Mouse (Mus musculus) ES-E14 (cell line): ENCODE measurements around the gene Tmem30c. TPM values are rescaled to one million over a fixed set of nuclear protein-coding genes. Genes with fewer than 3 reads are reported as not detected.

Source experiments
- DNase-seq: peaks from one replicate; pipeline ENCODE4 v3.0.0-alpha.2; 2013; ENCODE audit warnings: low read depth, low spot score
- H3K27ac ChIP-seq: 2 replicates; pipeline ENCODE4 v1.5.1; 2012; ENCODE audit warnings: low read depth, mild to moderate bottlenecking, low read length, moderate library complexity, mixed read lengths; ENCODE audit not compliant: poor library complexity, insufficient read depth, severe bottlenecking
- H3K36me3 ChIP-seq: 2 replicates; pipeline ENCODE4 v1.6.1; 2012; ENCODE audit warnings: mild to moderate bottlenecking, low read length, moderate library complexity, mixed read lengths; ENCODE audit not compliant: control insufficient read depth, poor library complexity, insufficient read depth, severe bottlenecking
- H3K4me1 ChIP-seq, 2 experiments: fragments of 150-350 bp in 1 of 2; sonication (generic) in 1 of 2; 2 replicates each; pipeline ENCODE4 v1.6.1; 2012; ENCODE audit warnings: low read length in 2 of 2, mild to moderate bottlenecking in 1 of 2, mixed read lengths in 1 of 2; ENCODE audit not compliant: control insufficient read depth in 2 of 2, insufficient read depth in 2 of 2, poor library complexity in 1 of 2
- H3K4me3 ChIP-seq, 2 experiments: fragments of 150-350 bp in 1 of 2; sonication (generic) in 1 of 2; 2 replicates each; pipeline ENCODE4 v1.5.1; 2012; ENCODE audit warnings: low read length in 2 of 2, low read depth in 1 of 2, mild to moderate bottlenecking in 1 of 2, mixed read lengths in 1 of 2; ENCODE audit not compliant: insufficient read depth in 1 of 2, poor library complexity in 1 of 2, severe bottlenecking in 1 of 2
- H3K9ac ChIP-seq: 2 replicates; pipeline ENCODE4 v1.6.1; 2012; ENCODE audit warnings: low read depth, mild to moderate bottlenecking, low read length, mixed read lengths; ENCODE audit not compliant: poor library complexity, insufficient read depth, severe bottlenecking
- H3K9me3 ChIP-seq: fragments of 150-350 bp; sonication (generic); 2 replicates; pipeline ENCODE4 v1.6.1; 2012; ENCODE audit warnings: low read depth, mild to moderate bottlenecking, low read length; ENCODE audit not compliant: control insufficient read depth, insufficient read depth
- CHD2 ChIP-seq: IDR thresholded peaks from 2 replicates; pipeline ENCODE4 v1.6.1; 2014; ENCODE audit warnings: mild to moderate bottlenecking, low read depth, low read length, inconsistent platforms
- HCFC1 ChIP-seq: IDR thresholded peaks from 2 replicates; pipeline ENCODE4 v1.6.1; 2012; ENCODE audit warnings: low read length, inconsistent platforms, borderline replicate concordance; ENCODE audit not compliant: insufficient read depth
- MAFK ChIP-seq: IDR thresholded peaks from 2 replicates; pipeline ENCODE4 v1.6.1; 2014; ENCODE audit warnings: mild to moderate bottlenecking, low read depth, low read length, inconsistent platforms; ENCODE audit not compliant: insufficient read depth
- ZC3H11A ChIP-seq: IDR thresholded peaks from 2 replicates; pipeline ENCODE4 v1.6.1; 2012; ENCODE audit warnings: low read depth, mild to moderate bottlenecking, inconsistent platforms, low read length, borderline replicate concordance
- ZNF384 ChIP-seq: IDR thresholded peaks from 2 replicates; pipeline ENCODE4 v1.6.1; 2012; ENCODE audit warnings: low read depth, low read length, inconsistent platforms
- in situ Hi-C, 2 experiments: fragments of 600-800 bp; cut with MboI; formaldehyde crosslinking; loops; one replicate each; pipeline ENCODE4 v1.15.1; 2025; ENCODE audit warnings: low sequenced_read_pairs in 2 of 2, inconsistent platforms in 1 of 2; ENCODE audit not compliant: unreplicated experiment in 2 of 2
- total RNA-seq: library from RNA; depleted of rRNA; stranded (reverse); fragments of 300-350 nt; gene quantifications from 2 replicates; pipeline ENCODE4 v1.2.3, GENCODE M21; 2012

The Tmem30c gene
- total RNA-seq, 1 experiment = 0.04 TPM

- H3K4me1 ChIP-seq = no peaks in the 10 kb centered on the region
- H3K9me3 ChIP-seq = no peaks in the 10 kb centered on the region
- no peaks in the 10 kb centered on the region for H3K36me3 ChIP-seq
- no peak overlapping the region for H3K4me3 ChIP-seq
- no peak overlapping the region for H3K27ac ChIP-seq
- TF ChIP-seq ZNF384 = no peak
- no peak for TF ChIP-seq MAFK
- TF ChIP-seq HCFC1 = no peak
- TF ChIP-seq CHD2 = no peak
- no peak for TF ChIP-seq ZC3H11A
- no peak overlapping the region for H3K9ac ChIP-seq
- DNase-seq = no peak
- in situ Hi-C loops = no loop called here
These were observed 20.8 kb upstream of the Tmem30c start for GRCm38 (mm10) chr16:57313487-57313886.

GRCm38 (mm10) chr16:57312130-57312529 lies 19.5 kb upstream of the Tmem30c start:
- no peaks in the 10 kb centered on the region; the same call in 1 of the 2 replicates for H3K36me3 ChIP-seq
- DNase-seq = no peak
- no peak overlapping the region for H3K4me3 ChIP-seq
- no peaks in the 10 kb centered on the region for H3K9me3 ChIP-seq
- no peak for TF ChIP-seq MAFK
- TF ChIP-seq ZNF384 = no peak
- TF ChIP-seq ZC3H11A = no peak
- TF ChIP-seq HCFC1 = no peak
- TF ChIP-seq CHD2 = no peak
- H3K4me1 ChIP-seq = no peaks in the 10 kb centered on the region
- in situ Hi-C loops = no loop called here
- H3K9ac ChIP-seq = no peak overlapping the region
- no peak overlapping the region for H3K27ac ChIP-seq

DNA sequence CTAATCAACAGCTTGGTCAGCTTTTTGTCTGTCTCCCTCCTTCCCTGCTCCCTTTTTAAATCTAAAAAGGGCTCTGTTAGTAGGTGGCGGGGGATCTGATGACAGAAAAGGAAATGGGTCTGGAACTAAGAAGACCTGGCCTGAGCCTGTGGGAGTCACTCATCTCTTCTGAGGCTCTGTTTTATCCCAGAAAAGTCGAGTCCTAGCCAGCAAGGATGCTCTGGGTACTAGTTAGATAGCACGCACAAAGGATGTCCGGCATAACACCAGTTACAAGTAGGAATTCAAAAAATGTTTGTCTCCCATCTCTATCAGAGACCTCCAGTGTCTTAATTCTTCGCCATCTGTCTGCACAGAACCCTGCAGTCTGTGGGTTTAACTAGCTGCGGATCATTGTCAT lies 12.8 kb upstream of the Tmem30c start:
- no peaks in the 10 kb centered on the region; the same call in none of the 2 replicates for H3K36me3 ChIP-seq
- H3K4me3 ChIP-seq = no peak overlapping the region
- in situ Hi-C loops = no loop called here
- no peak overlapping the region for H3K27ac ChIP-seq
- peaks cover 0 to 4% of the 10 kb centered on the region in 2 experiments; a peak in 1 of 4 replicates for H3K4me1 ChIP-seq
- H3K9ac ChIP-seq = no peak overlapping the region
- TF ChIP-seq HCFC1 (no peak), ZC3H11A (no peak), MAFK (no peak), ZNF384 (no peak), CHD2 (no peak)
- no peak for DNase-seq
- H3K9me3 ChIP-seq = no peaks in the 10 kb centered on the region

DNA sequence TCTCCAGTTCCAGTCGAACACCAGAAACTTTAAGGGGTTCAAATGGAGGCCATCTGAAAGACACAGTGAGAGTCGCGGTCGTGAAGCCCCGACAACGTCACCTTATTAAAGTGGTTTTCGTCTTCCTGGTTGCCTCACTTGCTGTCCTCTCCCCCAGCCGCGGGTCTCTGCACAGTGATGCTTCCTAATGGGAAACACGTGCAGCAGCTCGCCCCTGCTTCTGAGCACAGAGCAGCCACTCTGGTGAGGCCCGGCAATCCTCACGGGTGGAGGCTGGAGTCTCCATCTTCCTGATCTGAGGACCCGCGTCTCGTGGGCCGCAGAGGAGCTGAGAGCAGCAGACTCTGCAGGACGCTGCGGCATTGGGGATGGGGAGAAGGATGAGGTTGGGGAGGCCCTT lies 11.1 kb upstream of the Tmem30c start:
- H3K4me1 ChIP-seq = peaks cover 0 to 4% of the 10 kb centered on the region in 2 experiments; a peak in 1 of 4 replicates
- no peak overlapping the region for H3K27ac ChIP-seq
- H3K36me3 ChIP-seq = no peaks in the 10 kb centered on the region; the same call in none of the 2 replicates
- H3K9me3 ChIP-seq = no peaks in the 10 kb centered on the region
- no peak overlapping the region for H3K9ac ChIP-seq
- in situ Hi-C loops = no loop called here
- no peak for TF ChIP-seq HCFC1
- TF ChIP-seq ZNF384 = no peak
- no peak for TF ChIP-seq CHD2
- TF ChIP-seq ZC3H11A = no peak
- no peak for TF ChIP-seq MAFK
- DNase-seq = no peak
- H3K4me3 ChIP-seq = no peak overlapping the region
